Mouse (Mus musculus) kidney, adult 2 months (tissue): ENCODE measurements at regions not wholly inside any gene's neighbourhood (a gene's known extent, or its start where the extent isn't known, plus 50 kb on each side); places are given as distances from the start of the nearest gene placed in this dataset.

ENCODE experiments used
- DNase-seq: peaks from one replicate; pipeline ENCODE4 v3.0.0; 2021
- H3K27ac ChIP-seq: fragments of 200-500 bp; 2 replicates; pipeline ENCODE4 v1.5.1; 2012; ENCODE audit warnings: low read depth, low read length, control low read depth, inconsistent platforms; ENCODE audit not compliant: insufficient read depth
- H3K27me3 ChIP-seq: fragments of 200-500 bp; replicated peaks from 2 replicates; pipeline ENCODE4 v1.6.1; 2012; ENCODE audit warnings: mild to moderate bottlenecking, moderate library complexity, low read length, inconsistent platforms; ENCODE audit not compliant: control insufficient read depth, insufficient read depth
- H3K36me3 ChIP-seq: fragments of 200-500 bp; 2 replicates; pipeline ENCODE4 v1.6.1; 2012; ENCODE audit warnings: mild to moderate bottlenecking, moderate library complexity, low read length, inconsistent platforms; ENCODE audit not compliant: control insufficient read depth, insufficient read depth
- H3K4me1 ChIP-seq: fragments of 200-500 bp; 2 replicates; pipeline ENCODE4 v1.6.1; 2011; ENCODE audit warnings: low read length; ENCODE audit not compliant: control insufficient read depth, insufficient read depth
- H3K4me3 ChIP-seq: fragments of 200-500 bp; 2 replicates; pipeline ENCODE4 v1.5.1; 2011; ENCODE audit warnings: mild to moderate bottlenecking, low read depth, low read length, control low read depth; ENCODE audit not compliant: insufficient read depth
- CTCF ChIP-seq: fragments of 200-500 bp; conservative IDR thresholded peaks from 2 replicates; pipeline ENCODE4 v1.5.1; 2011; ENCODE audit warnings: low read depth, mild to moderate bottlenecking, control low read depth, low read length, moderate library complexity, mixed read lengths; ENCODE audit not compliant: insufficient read depth, insufficient read length
- POLR2A ChIP-seq: fragments of 200-500 bp; IDR thresholded peaks from one replicate; pipeline ENCODE4 v1.6.1; 2011; ENCODE audit warnings: low read depth, low read length, control low read depth
- WGBS: fragments of 180-500 bp; shearing (Covaris S2); methylation state at CpG from one replicate; pipeline ENCODE4 v1.1.7; 2018; 5-methylcytosine and 5-hydroxymethylcytosine counted together

- H3K27ac ChIP-seq: no peak overlapping the region
- 74% methylated on average over 2 of the region's 2 CpGs for WGBS
- H3K4me1 ChIP-seq: no peaks in the 10 kb centered on the region
- no peak for TF ChIP-seq CTCF
- no peak for TF ChIP-seq POLR2A
- DNase-seq: no peak
- H3K27me3 ChIP-seq: no peaks in the 10 kb centered on the region
- no peaks in the 10 kb centered on the region for H3K36me3 ChIP-seq
- no peak overlapping the region for H3K4me3 ChIP-seq
These were observed 50.4 kb upstream of the Sox13 start for GRCm38 (mm10) chr1:133474546-133474945.
